Mouse (Mus musculus) cerebellum, adult 8-10 months (tissue): ENCODE results near the gene Nek2.
A peak's percentile ranks its signal among the peaks of the same experiment; 100 is the strongest.

Experiments used
- DNase-seq: peaks from one replicate; pipeline ENCODE4 v3.0.0; 2022

Nek2 gene

DNA sequence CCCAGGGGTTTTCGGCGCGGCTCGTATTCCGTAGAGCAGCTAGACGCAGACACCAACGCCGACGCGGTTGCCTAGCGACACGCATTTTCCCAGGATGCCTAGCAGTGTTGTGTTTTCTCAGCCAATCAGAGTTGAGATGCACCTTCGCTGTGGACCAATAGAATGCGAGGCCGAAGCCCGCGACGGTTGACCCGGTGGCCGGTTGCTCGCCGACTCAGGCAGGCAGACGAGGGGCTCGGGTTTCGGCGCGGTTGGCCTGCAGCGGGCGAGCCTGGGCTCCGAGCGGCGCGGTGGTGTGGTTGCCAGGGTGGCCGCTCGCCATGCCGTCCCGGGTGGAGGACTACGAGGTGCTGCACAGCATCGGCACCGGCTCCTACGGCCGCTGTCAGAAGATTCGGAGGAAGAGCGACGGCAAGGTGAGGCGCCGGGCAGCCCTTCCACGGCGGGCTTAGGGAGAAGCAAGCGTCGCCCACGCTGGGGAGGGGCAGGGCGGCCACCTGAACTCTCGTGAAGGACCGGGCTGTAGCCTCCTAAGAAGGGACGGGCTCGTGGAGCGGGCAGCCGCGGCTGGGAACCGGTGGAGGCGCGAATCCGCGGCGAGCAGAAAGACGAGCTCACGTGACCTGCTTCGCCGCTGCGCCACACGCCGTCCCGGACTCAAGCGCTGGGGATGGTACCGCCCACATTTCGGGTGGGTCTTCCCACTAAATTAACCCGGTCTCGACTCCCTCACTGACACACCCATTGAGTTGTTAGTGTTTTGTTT is at the start of gene Nek2:
TSS of gene Nek2 (plus strand) at position 119 of the 766 bp plus-strand sequence.
- DNase-seq, result peak; percentile 89

DNA sequence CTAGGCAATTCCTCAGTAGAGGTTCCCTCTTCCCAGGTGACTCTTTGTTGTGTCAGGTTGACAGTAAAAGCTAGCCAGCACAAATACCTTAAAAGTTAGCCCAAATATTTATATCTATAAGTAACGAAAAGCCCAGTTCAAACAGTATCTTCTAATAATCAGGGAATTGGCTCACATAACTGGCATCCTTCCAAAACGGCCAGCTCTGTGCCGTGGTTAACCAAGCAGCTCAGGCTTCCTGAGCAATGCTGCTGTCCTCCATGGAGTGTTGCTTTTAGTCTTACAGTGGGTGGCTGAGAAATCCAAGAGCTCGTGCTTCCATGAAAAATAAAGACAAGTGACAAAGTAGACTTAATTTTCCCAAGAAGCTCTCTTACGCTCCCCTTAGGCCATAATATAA is 47.1 kb upstream of the Nek2 start:
- DNase-seq, result peak; percentile 16

DNA sequence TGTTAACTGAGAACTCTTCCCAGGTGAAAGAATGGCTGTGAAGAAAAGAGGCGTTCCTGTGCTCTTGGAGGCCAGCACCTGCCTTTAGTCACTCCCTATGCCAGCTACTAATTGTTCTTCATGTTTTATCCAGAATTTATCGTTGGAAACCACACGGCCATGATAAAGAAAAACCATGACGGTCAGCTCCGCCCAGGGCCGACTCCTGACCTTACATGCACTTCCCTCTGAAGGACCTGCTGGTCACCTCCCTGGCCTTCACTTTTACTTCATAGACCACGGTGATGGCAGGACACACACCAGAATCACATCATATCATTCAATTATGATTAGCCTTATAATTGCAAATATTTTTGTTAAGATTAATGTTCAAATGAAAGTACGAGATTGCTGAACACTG is 46.1 kb upstream of the Nek2 start:
- DNase-seq, result no peak

DNA sequence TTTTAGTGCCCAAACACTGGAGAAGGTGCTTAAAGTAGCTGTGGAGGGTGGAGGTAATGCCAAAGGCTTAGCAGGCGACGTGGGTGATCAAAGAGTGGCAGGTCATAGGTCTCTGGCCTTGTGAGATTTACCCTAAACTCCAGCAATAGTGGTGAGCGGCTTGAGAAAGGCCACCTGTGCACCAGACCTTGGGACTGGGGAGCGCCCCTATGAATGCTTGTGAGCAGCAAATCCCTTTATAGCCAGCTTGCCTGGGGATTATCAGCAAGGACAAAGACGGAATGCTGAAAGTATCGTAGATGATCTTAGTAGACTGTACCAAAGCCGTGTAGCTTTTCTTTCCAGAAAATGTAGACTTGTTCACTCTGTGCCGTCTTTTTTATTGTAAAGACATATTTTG is 43.7 kb upstream of the Nek2 start:
- DNase-seq, result no peak

DNA sequence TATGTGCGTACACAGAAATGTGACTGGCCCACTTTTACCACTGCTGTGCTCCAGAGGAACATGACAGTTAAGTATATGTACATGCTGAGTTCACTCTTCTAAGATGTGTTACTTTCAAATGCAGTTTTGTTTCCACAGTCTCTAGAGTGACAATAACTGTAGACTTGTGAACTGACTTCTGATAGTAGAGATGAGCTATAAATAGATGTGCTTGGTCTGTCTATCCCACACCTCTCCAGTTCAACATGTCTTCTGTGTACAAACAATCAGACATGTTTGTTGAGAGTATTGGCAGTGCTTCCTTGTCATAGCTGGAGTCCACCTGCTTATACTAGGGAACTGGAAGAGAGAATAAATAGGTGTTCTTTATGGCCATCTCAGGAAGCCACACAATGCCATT is 40.8 kb upstream of the Nek2 start:
- no peak for DNase-seq

DNA sequence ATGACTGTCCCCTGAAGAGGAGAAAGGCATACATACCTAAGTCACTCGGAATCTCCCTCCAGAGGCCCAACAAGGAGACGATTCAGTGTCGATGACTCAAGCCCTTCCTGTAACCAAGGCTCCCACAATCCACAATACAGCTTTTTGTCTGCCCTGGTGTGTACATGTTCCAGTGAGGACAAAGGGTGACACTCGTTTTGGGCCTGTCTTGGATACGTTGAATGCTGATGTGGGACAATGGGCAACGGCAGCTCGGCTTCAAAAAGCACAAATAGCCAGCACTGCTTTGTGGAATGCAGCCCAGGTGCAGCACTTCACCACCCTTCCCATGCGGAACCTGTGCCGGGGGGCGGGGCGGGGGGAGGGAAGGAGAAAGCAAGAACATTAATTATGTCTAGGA is 36.1 kb upstream of the Nek2 start:
- no peak for DNase-seq

DNA sequence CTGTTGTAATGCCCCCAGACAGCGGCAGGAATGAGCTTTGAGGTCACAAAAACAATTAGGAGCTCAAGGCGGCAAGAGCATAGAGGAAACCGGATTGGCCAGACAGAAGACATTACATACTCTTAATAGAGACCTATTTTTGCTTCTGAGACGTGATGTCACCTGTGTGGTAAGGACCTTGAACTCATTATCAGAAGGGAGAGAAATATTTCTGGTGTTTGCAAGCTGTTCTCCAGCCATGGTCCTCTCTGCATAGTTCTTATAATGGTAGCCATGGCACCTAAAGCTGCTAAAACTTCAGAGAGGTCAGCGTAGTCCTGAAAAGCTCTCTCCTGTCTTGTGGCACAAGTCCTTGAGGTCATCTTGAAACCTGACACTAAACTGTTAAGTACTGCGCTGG is 35.0 kb upstream of the Nek2 start:
- no peak for DNase-seq

DNA sequence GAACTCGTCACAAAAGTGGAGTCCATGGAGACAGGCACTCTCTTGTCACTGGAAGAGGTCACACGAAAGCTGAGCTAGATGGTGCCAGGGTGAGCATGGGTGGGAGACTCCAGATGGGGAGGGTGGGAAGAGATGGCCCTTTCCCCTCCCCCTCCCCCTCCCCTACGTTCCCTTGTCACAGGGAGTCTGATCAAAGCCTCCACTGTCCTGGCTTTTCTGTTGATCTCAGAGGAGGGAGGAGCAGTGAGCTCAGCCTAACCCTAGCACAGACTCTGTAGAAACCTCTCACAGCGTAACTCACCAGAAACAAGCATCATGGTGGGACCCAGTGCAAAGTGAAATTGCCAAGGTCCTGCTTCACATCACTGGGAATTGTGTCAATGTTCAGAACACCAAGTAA is 33.9 kb upstream of the Nek2 start:
- DNase-seq, result no peak

DNA sequence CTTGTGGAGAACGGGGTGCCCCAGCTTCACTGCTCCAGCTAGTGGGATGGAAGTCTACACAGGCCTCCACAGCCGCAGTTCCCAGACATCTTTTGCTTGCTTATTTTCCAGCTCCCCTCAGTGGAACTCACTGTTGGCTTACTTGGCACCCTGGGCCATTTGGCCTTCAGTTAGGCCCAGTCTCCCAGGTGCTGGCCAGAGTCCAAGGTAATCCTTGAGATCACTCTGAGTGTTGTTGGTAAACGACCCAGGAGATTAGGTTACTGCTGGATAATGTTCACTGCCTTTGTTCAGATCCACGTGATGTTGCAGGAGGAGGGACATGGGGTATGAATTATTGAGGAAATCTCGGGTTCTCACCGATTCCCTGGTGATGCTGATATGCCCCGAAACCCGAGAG is 28.3 kb upstream of the Nek2 start:
- no peak for DNase-seq

DNA sequence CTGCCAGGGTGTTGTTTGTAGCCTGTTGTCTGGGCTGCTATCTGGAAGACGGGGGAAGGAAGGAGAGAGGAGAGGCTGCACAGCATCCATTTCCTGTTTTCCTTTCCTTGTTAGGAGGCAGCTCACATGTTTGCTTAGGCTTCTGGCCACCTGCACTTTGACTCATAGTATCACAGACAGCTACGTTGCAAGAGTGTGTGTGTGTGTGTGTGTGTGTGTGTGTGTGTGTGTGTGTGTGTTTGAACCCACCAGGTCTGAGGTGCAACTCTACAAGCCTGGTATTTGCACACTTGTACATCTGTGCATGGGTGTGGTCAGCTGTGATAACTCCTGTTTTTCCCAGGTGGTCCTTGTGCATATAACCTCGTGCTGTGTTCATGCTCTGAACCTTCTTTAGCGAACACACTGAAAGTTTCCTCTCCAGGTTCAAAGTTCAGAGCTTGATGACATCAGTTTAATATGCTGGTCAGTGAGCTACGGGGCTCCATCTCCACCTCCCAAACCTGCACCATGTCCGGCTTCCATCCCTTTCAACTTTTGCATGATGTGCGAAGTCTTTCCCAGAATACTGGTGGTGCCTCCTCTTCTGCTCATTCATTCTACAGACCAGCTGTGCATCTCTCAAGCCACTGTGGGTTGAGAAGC is 27.2 kb upstream of the Nek2 start:
- no peak for DNase-seq

DNA sequence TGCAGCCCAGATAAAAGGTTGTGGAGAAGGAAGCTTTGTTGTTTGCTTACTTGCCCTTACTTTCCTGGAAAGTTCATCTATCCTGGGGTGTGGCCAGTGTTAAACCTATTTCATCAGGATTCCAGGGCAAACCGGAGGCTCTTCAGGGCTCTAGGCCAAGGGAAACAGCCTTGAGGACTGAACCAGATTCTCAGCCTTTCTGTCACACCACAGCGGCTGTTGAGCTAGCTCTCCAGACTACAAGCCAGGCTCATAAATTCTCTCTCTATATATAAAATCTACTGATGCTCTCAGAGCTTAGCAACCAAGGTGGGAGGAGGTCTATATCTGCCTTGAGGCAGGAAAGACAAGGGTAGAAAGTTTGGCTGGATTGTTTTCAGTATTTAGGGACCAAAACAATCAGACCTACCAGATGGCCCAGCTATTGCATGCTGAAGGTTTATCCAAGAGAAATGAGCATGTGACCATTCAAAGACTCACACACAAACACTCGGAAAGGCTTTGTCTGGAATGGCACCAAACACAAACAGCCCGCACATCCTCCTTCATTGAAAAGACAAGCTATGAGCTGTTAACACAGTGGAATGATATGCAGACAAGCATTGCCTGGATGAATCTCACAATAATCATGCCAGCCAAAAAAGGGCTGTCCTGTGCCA is 24.9 kb upstream of the Nek2 start:
- no peak for DNase-seq

DNA sequence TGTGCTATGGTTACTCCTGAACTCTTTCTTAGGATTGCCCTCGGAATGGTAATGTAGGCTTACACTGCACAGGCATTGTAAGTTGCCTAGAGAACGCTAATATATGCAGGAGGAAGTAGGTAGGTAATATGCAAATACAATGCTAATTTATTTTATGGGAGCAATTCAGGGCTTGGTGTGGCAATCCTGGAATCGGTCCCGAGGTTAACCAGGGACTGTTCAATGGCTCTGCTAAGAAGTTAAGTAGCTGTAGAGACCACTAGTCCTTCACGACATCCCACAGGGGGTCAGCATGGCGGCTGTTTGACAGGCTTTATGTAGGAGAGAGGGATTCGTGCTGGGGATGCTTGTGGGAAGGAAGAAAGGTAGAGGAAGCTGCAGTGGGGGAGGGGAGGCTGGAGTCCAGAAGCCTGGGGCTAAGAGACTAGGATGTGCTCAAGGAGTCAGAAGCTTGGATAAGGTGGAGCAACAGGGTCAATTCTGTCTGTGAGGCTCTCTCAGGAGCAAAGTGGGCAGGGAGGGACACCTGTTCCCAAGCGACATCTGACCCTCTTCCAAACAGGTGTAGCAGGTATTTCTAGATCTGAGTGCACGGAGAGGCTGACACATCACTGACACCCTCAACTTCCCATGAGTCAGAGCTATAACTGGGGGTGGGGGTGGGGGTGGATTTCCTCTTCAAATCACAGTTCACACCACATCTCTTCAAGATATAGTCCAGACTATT is 19.0 kb upstream of the Nek2 start:
- no peak for DNase-seq

DNA sequence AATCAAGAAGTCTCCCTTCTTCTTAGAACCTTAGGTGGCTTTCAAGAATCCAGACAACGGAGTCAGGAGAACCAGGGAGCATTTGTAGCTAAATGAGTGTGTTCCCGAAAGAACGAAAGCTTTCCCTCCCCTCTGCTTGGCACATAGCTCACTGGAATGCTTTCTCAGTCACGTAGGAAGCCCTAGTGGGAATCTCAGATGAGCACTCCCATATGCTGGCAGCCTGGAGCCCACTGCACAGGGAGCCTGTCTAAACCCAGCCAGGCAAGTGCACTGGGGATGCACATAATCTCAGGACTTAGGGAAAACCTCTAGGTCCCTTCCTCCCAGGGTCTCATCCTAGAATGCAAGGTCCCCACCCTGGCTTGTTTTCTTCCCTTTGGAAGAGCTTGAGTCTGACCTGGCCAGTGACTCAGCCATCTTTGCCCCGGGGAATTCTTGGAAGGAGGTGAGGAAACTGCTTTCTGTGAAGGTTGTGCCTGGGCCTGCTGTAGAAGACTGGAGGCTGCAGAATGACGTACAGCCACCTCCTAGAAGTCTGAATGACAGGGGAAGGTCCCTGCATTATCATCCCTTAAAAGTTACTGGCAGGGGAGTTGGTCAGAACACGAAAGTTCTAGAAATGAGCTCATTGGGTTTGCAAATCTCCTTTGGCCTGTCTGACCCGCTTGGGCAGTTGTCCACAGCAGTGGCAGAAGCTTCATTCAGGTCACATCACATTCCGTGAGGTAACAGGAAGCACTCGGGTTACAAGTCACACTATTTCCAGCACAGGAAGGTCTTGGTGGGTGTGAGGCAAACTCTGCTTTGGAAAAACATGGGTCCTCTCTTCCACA is 18.2 kb upstream of the Nek2 start:
- no peak for DNase-seq

DNA sequence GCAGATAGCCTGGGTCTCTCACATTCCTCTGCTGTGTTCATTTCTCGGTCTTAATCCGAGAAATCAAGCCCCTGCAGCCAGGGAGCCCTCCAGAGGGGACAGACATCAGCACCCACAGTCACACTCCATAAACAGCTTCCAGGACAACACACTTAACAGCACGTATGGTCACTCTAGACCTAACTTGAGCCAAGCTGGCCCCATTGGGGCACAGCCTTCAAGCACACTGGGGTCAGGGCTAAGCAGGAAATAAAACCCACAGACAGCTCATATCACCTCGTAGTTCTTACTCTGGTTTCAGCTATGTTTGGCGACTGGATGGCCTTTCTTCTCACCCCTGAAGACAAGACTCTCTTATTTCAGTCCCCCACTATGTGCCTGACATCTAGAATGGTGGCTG is 16.5 kb upstream of the Nek2 start:
- DNase-seq, result no peak

DNA sequence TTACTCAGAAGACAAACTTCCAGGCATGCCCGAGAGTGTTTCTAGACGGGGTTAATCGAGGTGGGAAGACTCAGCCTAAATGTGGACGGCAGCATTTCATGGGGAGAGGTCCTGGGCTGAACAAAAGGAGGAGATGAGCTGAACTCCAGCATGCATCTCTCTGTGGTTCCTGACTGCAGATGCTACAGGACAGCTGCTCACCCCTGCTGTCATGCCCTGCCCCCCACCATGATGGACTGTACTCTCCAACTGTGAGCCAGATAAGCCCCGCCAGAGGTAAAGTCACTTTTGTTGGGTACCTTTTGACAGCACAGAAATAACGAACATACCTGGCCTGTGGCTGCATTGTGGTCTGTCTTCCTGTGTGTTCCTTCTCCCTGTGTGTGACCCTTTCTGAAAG is 15.5 kb upstream of the Nek2 start:
- no peak for DNase-seq

DNA sequence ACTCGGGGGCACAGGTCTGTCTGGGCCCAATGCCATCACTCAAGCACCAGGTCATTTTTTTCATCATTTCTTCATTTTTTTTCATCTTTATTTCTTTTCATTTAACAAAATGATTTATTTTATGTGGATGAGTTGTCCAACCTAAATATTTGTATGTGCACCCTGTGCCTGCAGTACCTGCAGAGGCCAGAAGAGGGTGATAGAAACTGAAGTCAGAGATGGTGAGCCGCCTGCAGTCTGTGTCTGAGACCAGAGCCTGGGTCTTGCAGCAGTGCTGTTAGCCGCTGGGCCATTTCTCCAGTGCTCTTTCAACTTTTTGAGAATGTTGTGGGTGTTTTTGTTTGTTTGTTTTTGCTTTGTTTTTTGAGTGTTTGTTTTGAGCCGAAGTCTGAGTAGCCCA is 14.5 kb upstream of the Nek2 start:
- DNase-seq, result no peak

DNA sequence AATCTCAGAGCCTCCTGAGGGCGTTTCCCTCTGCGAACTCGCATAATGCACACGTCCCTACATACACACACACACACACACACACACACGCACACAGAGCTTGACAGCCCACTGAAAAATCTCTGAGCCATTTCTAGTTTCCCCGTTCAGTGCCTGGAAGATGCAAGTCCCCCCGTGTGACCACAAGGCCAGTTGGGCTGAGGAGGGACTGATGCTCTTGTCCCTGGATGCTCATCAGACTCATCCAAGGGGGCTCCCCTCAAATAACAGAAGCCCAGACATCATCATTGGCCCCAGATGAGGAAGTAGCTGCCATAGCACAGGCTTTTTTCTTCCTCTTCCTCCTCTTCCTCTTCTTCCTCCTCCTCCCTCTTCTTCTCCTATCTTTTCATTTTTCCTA is 13.3 kb upstream of the Nek2 start:
- DNase-seq, result no peak

DNA sequence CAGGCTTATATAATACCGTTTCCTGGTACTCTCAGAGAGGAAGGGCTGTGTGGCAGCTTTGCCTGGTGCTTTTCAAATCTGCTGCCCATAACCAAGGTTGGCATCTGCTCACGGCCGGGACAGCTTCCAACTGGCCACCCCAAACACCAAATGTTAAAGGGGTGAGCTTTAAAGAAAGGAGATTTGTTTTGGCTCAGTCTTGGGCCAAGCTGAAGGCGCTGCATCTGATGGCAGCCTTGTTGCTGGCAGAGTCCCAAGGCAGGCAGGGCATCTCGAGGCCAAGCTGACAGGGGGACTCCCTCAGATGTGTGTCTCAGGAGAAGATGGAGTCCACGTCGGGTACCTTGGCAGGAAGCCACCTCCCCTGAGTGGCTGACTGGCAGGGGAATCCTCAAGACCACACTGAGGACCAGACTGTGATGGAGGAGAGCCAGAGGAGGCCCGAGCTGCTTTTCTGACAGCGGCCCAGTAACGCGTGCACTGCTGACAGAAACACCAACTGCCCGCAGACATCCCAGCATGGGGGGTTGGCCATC is 12.5 kb upstream of the Nek2 start:
- DNase-seq, result peak; percentile 91

DNA sequence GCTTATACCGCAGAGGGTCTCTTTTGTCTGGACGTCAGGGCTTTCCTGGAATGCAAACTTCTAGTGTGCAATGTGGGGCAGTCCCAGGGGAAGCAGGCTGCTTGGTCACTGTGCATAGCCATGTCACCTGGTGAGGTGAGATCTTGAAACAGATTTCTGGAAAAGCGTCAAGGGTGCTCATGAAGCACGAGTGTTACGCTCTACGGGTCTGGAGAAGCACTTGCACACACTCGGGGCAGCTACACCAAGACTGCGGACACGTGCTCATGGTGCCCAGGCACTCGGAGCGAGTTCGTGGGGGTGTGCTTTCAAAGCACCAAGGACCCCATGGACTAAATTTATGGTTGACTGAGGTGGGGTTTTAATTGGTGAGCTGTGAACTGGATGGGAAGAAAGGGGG is 9.5 kb upstream of the Nek2 start:
- no peak for DNase-seq

DNA sequence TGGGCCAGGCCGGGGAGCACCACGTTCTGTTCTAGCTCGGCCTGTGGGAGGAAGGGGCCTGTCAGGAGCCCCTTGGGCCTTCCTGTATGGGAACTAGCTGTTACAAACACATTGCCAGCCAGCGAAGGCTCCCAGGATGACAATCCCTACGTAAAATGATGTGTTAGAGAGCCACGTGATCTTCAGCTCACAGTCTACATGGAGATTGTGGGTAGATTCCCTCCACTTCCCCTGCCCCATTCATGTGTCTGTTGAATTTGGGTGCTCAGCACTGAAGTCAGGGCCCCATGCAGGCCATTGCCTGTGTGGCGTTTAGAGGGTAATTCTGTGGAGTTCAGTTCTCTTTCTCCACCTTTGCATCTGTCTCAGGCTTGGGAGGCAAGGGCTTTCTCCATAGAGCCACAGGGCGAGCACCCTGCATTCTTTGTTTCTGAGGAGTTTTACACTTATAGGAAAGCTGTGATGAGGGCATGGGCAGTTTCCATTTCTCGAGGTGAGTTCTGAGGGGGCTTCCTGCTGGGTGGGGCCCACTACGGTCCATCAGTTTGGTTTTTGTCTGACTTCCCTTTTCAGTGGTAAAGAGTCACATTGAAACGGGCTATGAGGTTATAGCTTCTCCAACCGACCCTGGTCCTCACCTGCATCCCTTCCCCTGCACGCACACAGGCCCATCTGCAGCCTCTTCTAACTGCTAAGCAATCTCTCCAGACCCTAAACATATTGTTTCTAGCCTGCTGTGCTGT is 8.1 kb upstream of the Nek2 start:
- DNase-seq, result no peak

DNA sequence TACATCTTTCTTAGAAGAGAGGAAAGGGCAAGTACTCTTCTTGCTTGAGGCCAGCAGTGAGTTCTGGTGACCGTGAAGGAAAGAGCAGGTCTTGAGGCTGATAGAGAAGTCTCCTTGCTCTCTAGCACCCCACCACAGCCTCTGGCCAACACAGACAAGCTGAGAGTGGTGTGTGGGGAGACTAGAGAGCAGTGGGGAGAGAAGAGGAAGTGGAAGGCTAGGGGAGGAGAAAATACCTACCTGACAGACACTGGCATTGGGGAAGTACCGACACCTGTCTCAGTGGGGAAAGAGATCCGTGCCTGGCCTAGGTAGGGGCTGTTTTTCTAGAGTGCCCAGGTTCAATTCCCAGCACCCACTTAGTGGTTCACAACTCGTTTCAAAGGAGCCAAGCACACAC is 7.0 kb upstream of the Nek2 start:
- no peak for DNase-seq

DNA sequence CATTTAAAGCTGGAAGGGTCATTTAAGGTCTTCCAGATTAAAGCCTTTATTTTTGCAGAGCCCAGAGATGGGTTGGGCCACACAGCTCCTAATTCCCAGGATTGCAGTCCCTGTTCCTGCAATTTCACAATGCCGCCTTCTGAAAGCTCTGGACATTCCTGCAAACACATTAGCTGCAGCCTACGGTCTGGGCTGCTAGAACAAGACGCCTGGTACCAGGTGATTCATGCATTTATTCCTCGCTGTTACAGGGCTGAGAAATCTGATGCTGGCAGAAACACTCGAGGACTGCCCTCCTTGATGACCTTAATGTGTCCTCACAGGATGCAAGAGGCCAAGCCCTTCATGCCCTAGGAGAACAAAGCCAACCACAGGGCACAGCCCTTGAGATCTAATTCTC is 6.3 kb upstream of the Nek2 start:
- DNase-seq, result no peak
